Mouse (Mus musculus): ENCODE measurements around the gene Med16. TPM values are rescaled to one million over a fixed set of nuclear protein-coding genes. Genes with fewer than 3 reads are reported as not detected.

Med16 gene
- total and polyA plus RNA-seq, 2 experiments from 2014 or later = 36.2 to 64.7 TPM

DNA sequence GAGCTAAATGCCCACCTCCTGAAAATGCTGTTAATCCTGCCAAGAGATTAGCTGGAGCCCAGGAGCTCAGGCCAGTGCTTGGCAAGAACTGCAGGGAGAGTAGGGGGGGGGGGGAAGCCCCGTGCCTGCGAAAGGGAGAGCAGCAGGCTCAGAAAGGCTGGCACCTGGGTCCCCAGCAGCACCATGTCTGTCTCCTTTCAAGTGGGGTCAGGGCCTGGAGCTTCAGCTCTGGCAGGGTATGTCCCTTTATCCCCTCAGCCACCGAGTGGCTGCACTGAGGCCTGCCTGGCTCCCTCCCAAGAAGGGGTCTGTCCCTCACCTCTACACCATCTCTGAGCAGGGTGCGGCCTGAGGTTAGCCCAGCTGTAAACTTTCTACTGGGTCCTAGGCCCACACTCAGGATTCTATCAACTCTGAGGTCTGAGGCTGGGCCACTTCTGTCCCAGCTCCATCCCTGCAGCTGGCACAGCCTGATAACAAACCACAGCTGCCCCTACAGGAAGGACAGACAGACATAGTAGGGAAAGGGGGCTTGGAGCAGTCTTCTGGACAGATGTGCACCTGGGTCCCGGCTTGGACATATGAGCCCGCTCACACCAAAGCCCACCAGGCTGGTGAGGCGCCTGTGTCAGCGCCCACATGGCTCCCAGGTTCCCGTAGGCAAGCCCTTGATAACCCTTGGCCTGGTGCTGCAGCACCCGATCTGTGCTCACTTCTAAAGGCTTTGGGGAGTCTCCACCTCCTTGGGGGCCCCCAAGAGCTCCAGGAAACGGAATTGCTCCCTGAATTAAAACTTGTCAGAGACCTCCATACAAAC, 5.6 kb upstream of the Med16 start:
- WGBS = 58% methylated on average over 11 of the region's 11 CpGs
- DNase-seq (ENCODE audit: low spot score) (no peak), ATAC-seq (ENCODE audit: insufficient read depth, low read depth) (peak; percentile 14; the same call in 1 of the 2 replicates)
- Histone ChIP-seq H3K36me3 (replicated peaks; ENCODE audit: control insufficient read depth, insufficient read depth, low read length) (peaks cover 20% of the 10 kb centered on the region), H3K9ac (replicated peaks; ENCODE audit: low read depth, low read length) (peak overlapping the region; percentile 5; the same call in 1 of the 2 replicates), H3K4me1 (ENCODE audit: control insufficient read depth, insufficient read depth) (peaks cover 27% of the 10 kb centered on the region), H3K4me3 (ENCODE audit: low read depth, low read length) (no peak overlapping the region), H3K27ac (ENCODE audit: low read depth) (0 out of 2 replicates have a peak overlapping the region, but pooled peaks have one; percentile 11), H3K4me2 (ENCODE audit: low read depth, low read length) (no peak overlapping the region), H3K9me3 (replicated peaks; ENCODE audit: control insufficient read depth, low read length) (no peaks in the 10 kb centered on the region), H3K27me3 (ENCODE audit: control insufficient read depth, insufficient read depth, low read length) (peaks cover 21% of the 10 kb centered on the region)
- TF ChIP-seq CTCF (IDR thresholded peaks at IDR 0.05; ENCODE audit: low read depth) (no peak), EP300 (IDR thresholded peaks at IDR 0.05; ENCODE audit: low read depth) (no peak)

DNA sequence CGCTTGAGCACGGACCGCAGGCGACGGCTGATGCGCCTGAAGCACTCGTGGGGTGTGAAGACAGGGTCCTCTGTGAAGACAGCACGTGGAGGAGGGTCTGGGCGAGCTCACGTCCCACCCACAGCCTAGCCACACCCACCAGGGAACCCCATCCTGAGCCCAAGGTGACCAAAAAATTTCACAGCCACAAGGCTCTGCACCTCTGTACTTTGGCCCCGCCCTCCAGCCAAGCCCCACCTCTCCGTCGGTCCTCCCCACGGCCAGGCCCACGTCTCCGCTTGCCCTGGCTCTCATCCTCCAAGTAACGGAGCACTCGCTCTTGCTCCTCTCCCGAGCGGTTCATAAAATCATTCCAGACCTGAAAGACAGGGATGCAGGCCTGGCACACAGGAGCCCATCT, 3.7 kb upstream of the Med16 start:
- no peak overlapping the region for H3K9ac ChIP-seq (replicated peaks; ENCODE audit: low read depth, low read length)
- no peak overlapping the region for H3K4me3 ChIP-seq (ENCODE audit: low read depth, low read length)
- peaks cover 1% of the 10 kb centered on the region for H3K27me3 ChIP-seq (ENCODE audit: control insufficient read depth, insufficient read depth, low read length)
- H3K27ac ChIP-seq (ENCODE audit: low read depth) = no peak overlapping the region
- 70% methylated on average over 20 of the region's 20 CpGs for WGBS
- H3K9me3 ChIP-seq (replicated peaks; ENCODE audit: control insufficient read depth, low read length) = no peaks in the 10 kb centered on the region
- peaks cover 27% of the 10 kb centered on the region for H3K4me1 ChIP-seq (ENCODE audit: control insufficient read depth, insufficient read depth)
- peaks cover 20% of the 10 kb centered on the region for H3K36me3 ChIP-seq (replicated peaks; ENCODE audit: control insufficient read depth, insufficient read depth, low read length)
- H3K4me2 ChIP-seq (ENCODE audit: low read depth, low read length) = no peak overlapping the region
- TF ChIP-seq CTCF (IDR thresholded peaks at IDR 0.05; ENCODE audit: low read depth) (no peak), EP300 (IDR thresholded peaks at IDR 0.05; ENCODE audit: low read depth) (no peak)
- DNase-seq (ENCODE audit: low spot score) = no peak
- no peak for ATAC-seq (ENCODE audit: insufficient read depth, low read depth)

- TF ChIP-seq CTCF (IDR thresholded peaks at IDR 0.05; ENCODE audit: low read depth) (no peak), EP300 (IDR thresholded peaks at IDR 0.05; ENCODE audit: low read depth) (no peak)
- ATAC-seq (ENCODE audit: insufficient read depth, low read depth) (no peak), DNase-seq (ENCODE audit: low spot score) (no peak)
- Histone ChIP-seq H3K36me3 (replicated peaks; ENCODE audit: control insufficient read depth, insufficient read depth, low read length) (peaks cover 32% of the 10 kb centered on the region), H3K9ac (replicated peaks; ENCODE audit: low read depth, low read length) (0 out of 2 replicates have a peak within 1 kb of the TSS, but pooled peaks have one; percentile 82), H3K4me3 (ENCODE audit: low read depth, low read length) (no peak within 1 kb of the TSS), H3K9me3 (replicated peaks; ENCODE audit: control insufficient read depth, low read length) (no peaks in the 10 kb centered on the region), H3K4me1 (ENCODE audit: control insufficient read depth, insufficient read depth) (peaks cover 19% of the 10 kb centered on the region), H3K27me3 (ENCODE audit: control insufficient read depth, insufficient read depth, low read length) (no peaks in the 10 kb centered on the region), H3K27ac (ENCODE audit: low read depth) (no peak within 1 kb of the TSS), H3K4me2 (ENCODE audit: low read depth, low read length) (no peak within 1 kb of the TSS)
- 93% methylated on average over 4 of the region's 4 CpGs for WGBS
These were observed 1.8 kb upstream of the Med16 start, which contains the start of gene Gm26602 for GRCm38 (mm10) chr10:79910556-79910955. Gene Gm26602 (plus strand): TSS chr10:79910856.

GRCm38 (mm10) chr10:79909092-79909922, 584 bp upstream of the Med16 start:
- H3K4me1 ChIP-seq (ENCODE audit: control insufficient read depth, insufficient read depth) = peaks cover 8% of the 10 kb centered on the region; the same call in 1 of the 2 replicates

DNA sequence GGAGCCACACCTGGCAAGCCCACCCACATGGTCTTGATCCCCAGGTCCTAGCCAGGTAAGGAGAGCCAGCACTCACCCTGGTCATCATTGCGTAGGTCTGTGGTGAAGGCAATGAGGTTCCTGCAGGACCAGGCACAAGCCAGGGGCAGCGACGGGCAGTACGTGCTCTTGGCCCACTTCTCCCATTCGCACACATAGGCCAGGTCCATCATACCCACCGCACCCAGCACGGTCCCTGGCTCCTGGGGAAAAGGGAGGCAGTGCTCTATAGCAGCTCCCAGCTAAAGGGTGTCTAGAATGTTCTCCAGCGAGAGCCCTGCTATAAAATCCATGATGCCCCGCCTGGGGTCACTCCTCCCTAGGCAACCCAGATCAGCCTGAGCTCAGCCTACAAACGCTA, 1.3 kb downstream of the Med16 start:
- no peaks in the 10 kb centered on the region for H3K4me1 ChIP-seq (ENCODE audit: control insufficient read depth, insufficient read depth)
- no peak overlapping the region for H3K9ac ChIP-seq (replicated peaks; ENCODE audit: low read depth, low read length)
- ATAC-seq (ENCODE audit: insufficient read depth, low read depth) = no peak
- no peak for DNase-seq (ENCODE audit: low spot score)
- H3K27ac ChIP-seq (ENCODE audit: low read depth) = no peak overlapping the region
- no peaks in the 10 kb centered on the region for H3K27me3 ChIP-seq (ENCODE audit: control insufficient read depth, insufficient read depth, low read length)
- H3K36me3 ChIP-seq (replicated peaks; ENCODE audit: control insufficient read depth, insufficient read depth, low read length) = peaks cover 56% of the 10 kb centered on the region
- H3K9me3 ChIP-seq (replicated peaks; ENCODE audit: control insufficient read depth, low read length) = no peaks in the 10 kb centered on the region
- 91% methylated on average over 10 of the region's 10 CpGs for WGBS
- TF ChIP-seq CTCF (IDR thresholded peaks at IDR 0.05; ENCODE audit: low read depth) (no peak), EP300 (IDR thresholded peaks at IDR 0.05; ENCODE audit: low read depth) (no peak)
- H3K4me2 ChIP-seq (ENCODE audit: low read depth, low read length) = no peak overlapping the region
- H3K4me3 ChIP-seq (ENCODE audit: low read depth, low read length) = no peak overlapping the region

More at GRCm38 (mm10) chr10:79909092-79909922, 584 bp upstream of the Med16 start:
- H3K9me3 ChIP-seq (replicated peaks; ENCODE audit: control insufficient read depth, low read length) = no peaks in the 10 kb centered on the region
- peaks cover 42% of the 10 kb centered on the region for H3K36me3 ChIP-seq (replicated peaks; ENCODE audit: control insufficient read depth, insufficient read depth, low read length)
- DNase-seq (ENCODE audit: low spot score) (peak; percentile 53), ATAC-seq (ENCODE audit: insufficient read depth, low read depth) (no peak)
- H3K9ac ChIP-seq (replicated peaks; ENCODE audit: low read depth, low read length) = peak overlapping the region; percentile 82
- no peaks in the 10 kb centered on the region for H3K27me3 ChIP-seq (ENCODE audit: control insufficient read depth, insufficient read depth, low read length)
- peak overlapping the region; percentile 74 for H3K4me3 ChIP-seq (ENCODE audit: low read depth, low read length)
- 22% methylated on average over 14 of the region's 14 CpGs for WGBS
- peak; percentile 62; the same call in 1 of the 2 replicates for TF ChIP-seq EP300 (IDR thresholded peaks at IDR 0.05; ENCODE audit: low read depth)
- no peak for TF ChIP-seq CTCF (IDR thresholded peaks at IDR 0.05; ENCODE audit: low read depth)
- peak overlapping the region; percentile 94 for H3K27ac ChIP-seq (ENCODE audit: low read depth)
- H3K4me2 ChIP-seq (ENCODE audit: low read depth, low read length) = peak overlapping the region; percentile 52

All from heart, postnatal 0 days (tissue).